Mouse (Mus musculus): Measurements from ENCODE around the gene Gng8. TPM values are rescaled to one million over a fixed set of nuclear protein-coding genes. Genes with fewer than 3 reads are reported as not detected.

Gene Gng8
- total and polyA plus RNA-seq, 3 experiments = 0.39 to 2.2 TPM; not detected in 1

- TF ChIP-seq ZKSCAN1 (IDR thresholded peaks at IDR 0.05; ENCODE audit: low read depth, low read length) (no peak), MYB (IDR thresholded peaks at IDR 0.05; ENCODE audit: low read depth, low read length) (no peak)
These were observed 33.2 kb upstream of the Gng8 start (continued) for GRCm38 (mm10) chr7:16858336-16858735.

GRCm38 (mm10) chr7:16859902-16860651 lies 31.5 kb upstream of the Gng8 start:
- Histone ChIP-seq H3K36me3 (ENCODE audit: control insufficient read depth in 1 of 2, insufficient read depth in 2 of 2, low read length in 2 of 2) (0 out of 4 replicates have a peak, but pooled peaks cover 0 to 2% of the 10 kb centered on the region in 2 experiments), H3K4me1 (ENCODE audit: control insufficient read depth in 1 of 2, insufficient read depth in 2 of 2, low read length in 2 of 2) (0 out of 4 replicates have a peak, but pooled peaks cover 0 to 3% of the 10 kb centered on the region in 2 experiments), H3K9ac (ENCODE audit: control insufficient read depth, low read depth, low read length, poor library complexity, severe bottlenecking) (no peak overlapping the region), H3K9me3 (replicated peaks; ENCODE audit: insufficient read depth, low read length) (no peaks in the 10 kb centered on the region), H3K79me2 (ENCODE audit: control insufficient read depth, insufficient read depth, low read length, poor library complexity) (no peaks in the 10 kb centered on the region), H3K27me3 (ENCODE audit: control insufficient read depth in 1 of 2, insufficient read depth in 2 of 2, low read length in 2 of 2) (no peaks in the 10 kb centered on the region), H3K27ac (ENCODE audit: control insufficient read depth, low read depth, low read length) (no peak overlapping the region), H3K4me3 (ENCODE audit: control insufficient read depth in 1 of 2, insufficient read depth in 1 of 2, low read depth in 2 of 2, low read length in 2 of 2) (no peak overlapping the region)
- TF ChIP-seq CTCF (IDR thresholded peaks at IDR 0.05 in 2 of 3, conservative IDR thresholded peaks at IDR 0.05 in 1 of 3; ENCODE audit: control insufficient read depth in 1 of 3, insufficient read depth in 1 of 3, low read depth in 2 of 3, low read length in 3 of 3, poor library complexity in 1 of 3, severe bottlenecking in 1 of 3) (peak; percentile 52 to 88 (median 75)), SMC3 (IDR thresholded peaks at IDR 0.05; ENCODE audit: low read depth, low read length) (peak; percentile 71), HCFC1 (IDR thresholded peaks at IDR 0.05; ENCODE audit: low read depth, low read length) (no peak), TBP (IDR thresholded peaks at IDR 0.05; ENCODE audit: low read depth, low read length) (peak; percentile 95), GATA1 (IDR thresholded peaks at IDR 0.05; ENCODE audit: low read depth, low read length) (no peak), RAD21 (IDR thresholded peaks at IDR 0.05; ENCODE audit: low read depth, low read length) (peak; percentile 43)
- peak; percentile 82 for DNase-seq (ENCODE audit: low read depth, low spot score)

- Histone ChIP-seq H3K79me2 (ENCODE audit: control insufficient read depth, insufficient read depth, low read length, poor library complexity) (no peaks in the 10 kb centered on the region), H3K36me3 (ENCODE audit: control insufficient read depth in 1 of 2, insufficient read depth in 2 of 2, low read length in 2 of 2) (no peaks in the 10 kb centered on the region), H3K27me3 (ENCODE audit: control insufficient read depth in 1 of 2, insufficient read depth in 2 of 2, low read length in 2 of 2) (no peaks in the 10 kb centered on the region), H3K9ac (ENCODE audit: control insufficient read depth, low read depth, low read length, poor library complexity, severe bottlenecking) (no peak overlapping the region), H3K4me1 (ENCODE audit: control insufficient read depth in 1 of 2, insufficient read depth in 2 of 2, low read length in 2 of 2) (no peaks in the 10 kb centered on the region), H3K4me3 (ENCODE audit: control insufficient read depth in 1 of 2, insufficient read depth in 1 of 2, low read depth in 2 of 2, low read length in 2 of 2) (no peak overlapping the region), H3K9me3 (replicated peaks; ENCODE audit: insufficient read depth, low read length) (no peaks in the 10 kb centered on the region), H3K27ac (ENCODE audit: control insufficient read depth, low read depth, low read length) (no peak overlapping the region)
- no peak for DNase-seq (ENCODE audit: low read depth, low spot score)
- TF ChIP-seq GATA1 (IDR thresholded peaks at IDR 0.05; ENCODE audit: low read depth, low read length) (no peak), MEF2A (IDR thresholded peaks at IDR 0.05; ENCODE audit: extremely low read depth, insufficient replicate concordance, low read depth, low read length, poor library complexity, severe bottlenecking) (no peak), POLR2AphosphoS2 (IDR thresholded peaks at IDR 0.05; ENCODE audit: low read length) (no peak), CHD2 (IDR thresholded peaks at IDR 0.05; ENCODE audit: low read length) (no peak), ZNF384 (IDR thresholded peaks at IDR 0.05; ENCODE audit: low read depth, low read length) (no peak), RAD21 (IDR thresholded peaks at IDR 0.05; ENCODE audit: low read depth, low read length) (no peak), HCFC1 (IDR thresholded peaks at IDR 0.05; ENCODE audit: low read depth, low read length) (no peak), EP300 (IDR thresholded peaks at IDR 0.05; ENCODE audit: low read depth in 1 of 2, low read length in 2 of 2) (no peak), ELF1 (IDR thresholded peaks at IDR 0.05; ENCODE audit: low read depth, low read length) (no peak), BHLHE40 (IDR thresholded peaks at IDR 0.05; ENCODE audit: borderline replicate concordance, low read depth, low read length) (no peak), USF2 (IDR thresholded peaks at IDR 0.05; ENCODE audit: borderline replicate concordance in 1 of 2, insufficient read depth in 1 of 2, low read depth in 1 of 2, low read length in 2 of 2) (no peak), RCOR1 (IDR thresholded peaks at IDR 0.05; ENCODE audit: low read depth, low read length) (no peak), MAZ (IDR thresholded peaks at IDR 0.05; ENCODE audit: low read depth, low read length) (no peak), POLR2AphosphoS5 (IDR thresholded peaks at IDR 0.05; ENCODE audit: borderline replicate concordance, low read depth, low read length) (no peak), TCF12 (IDR thresholded peaks at IDR 0.05; ENCODE audit: low read depth, low read length) (no peak), ZKSCAN1 (IDR thresholded peaks at IDR 0.05; ENCODE audit: low read depth, low read length) (no peak), MXI1 (IDR thresholded peaks at IDR 0.05; ENCODE audit: low read depth, low read length) (no peak)
These were observed 24.1 kb upstream of the Gng8 start for GRCm38 (mm10) chr7:16867488-16867887.

All from MEL (cell line).